Mouse (Mus musculus) v-Abl transformed pro-B cells (cell line): Measurements from ENCODE around the gene Ist1.

Experiments
- in situ Hi-C, 2 experiments: fragments of 400-800 bp; cut with MboI; formaldehyde crosslinking; loops; one replicate each; pipeline ENCODE4 v1.15.1; 2025; ENCODE audit not compliant: unreplicated experiment in 2 of 2

Ist1 gene

DNA sequence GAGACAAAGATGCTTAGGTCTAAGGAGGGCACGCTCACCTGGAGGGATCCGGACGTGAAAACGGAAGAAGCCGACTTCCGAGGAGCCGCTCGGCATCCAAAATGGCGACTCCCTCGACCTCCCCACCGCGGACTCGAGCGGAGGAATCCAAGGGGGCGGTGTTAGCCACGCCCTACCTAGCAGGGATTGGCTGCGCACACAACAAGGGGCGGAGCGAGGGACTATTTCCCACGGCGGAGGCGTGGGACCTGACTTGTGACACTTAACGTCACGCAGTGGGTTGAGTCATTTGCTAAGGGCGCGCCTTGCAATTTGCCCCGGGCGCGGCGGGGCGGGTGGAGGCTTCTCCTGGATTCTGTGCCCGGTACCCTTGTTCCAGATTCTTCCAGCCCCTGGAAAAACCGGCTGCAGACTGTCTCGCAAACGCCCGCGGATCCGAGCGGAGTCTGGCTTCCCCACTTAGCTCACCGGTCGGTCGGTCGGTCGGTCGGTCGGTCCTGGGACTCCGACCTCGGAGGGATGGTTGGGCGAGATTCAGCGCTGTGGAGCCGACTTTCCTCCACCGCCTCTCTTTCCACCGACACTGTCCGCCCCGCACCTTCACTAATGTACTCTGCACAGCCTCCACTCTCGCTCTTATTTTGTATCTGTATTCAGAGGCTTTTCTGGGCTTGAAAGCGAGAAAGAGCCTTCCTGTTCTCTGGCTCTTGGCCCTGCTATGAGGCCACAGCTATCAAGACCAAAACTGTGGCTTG, at the start of gene Ist1:
Gene Ist1, minus strand, starts transcription at position 115 of the 755 bp plus-strand sequence.
- in situ Hi-C loops = loop anchor here in 1 of 2 experiments (5.0 kb wide), 1 partner anchor 81 kb away; the partner anchor contains the start of gene Pkd1l3

DNA sequence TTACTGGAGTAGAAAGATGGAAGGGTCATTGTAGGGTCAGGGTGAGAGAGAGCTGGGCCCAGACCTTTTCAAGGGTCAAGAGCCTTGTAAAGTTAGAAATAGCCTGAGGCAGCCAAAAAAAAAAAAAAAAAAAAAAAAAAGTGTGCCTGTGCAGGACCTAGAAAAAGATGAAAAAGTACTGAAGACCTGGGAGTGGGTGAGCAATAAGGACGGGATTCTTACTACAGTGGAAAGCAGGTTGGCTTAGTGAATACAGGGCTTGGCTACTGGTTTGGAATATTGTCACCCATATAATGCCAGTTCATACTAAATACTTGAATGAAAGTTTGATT, 45.0 kb upstream of the Ist1 start:
- in situ Hi-C loops = no loop called here

DNA sequence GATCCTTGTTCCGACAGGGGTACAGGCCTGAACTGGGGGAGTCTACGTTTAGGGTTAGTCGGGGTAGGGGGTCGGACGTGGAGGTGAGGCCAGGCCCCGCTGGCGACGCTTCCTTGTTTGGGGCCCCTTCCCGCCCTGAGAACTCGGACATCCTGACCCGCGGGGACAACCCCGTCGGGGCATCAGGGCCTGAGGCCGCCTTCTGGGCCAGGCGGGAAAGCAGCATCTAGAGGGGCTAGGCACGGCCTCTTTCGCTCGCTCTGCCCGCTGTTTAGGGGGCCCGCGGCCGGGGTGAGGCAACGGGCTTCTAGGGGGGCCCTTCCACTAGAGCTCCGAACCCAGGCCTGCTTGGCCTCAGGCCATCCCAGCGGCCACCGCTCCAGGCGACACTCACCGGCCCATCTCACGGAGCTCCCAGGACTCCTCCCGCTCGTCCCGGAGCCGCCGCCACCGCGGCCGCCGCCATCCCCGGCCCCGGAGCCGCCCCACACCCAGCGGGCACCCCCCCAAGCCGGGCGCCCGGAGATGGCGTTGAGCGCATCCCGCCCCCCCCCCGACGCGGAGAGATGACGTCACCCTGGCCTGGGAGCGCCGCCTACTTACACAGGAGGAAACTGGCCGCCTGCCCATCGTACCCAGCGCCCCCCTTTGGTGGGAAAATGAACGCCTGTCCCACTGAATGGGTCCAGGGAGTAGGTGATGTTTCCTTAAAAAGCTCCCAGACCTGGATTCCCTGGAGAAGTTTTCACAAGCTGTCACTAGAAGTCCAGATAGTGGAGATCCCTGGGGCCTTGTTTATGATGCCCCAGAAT, 44.4 kb upstream of the Ist1 start, which contains the start of gene Atxn1l:
Gene Atxn1l, minus strand, starts transcription at position 503 of the 812 bp plus-strand sequence.
- in situ Hi-C loops = no loop called here

DNA sequence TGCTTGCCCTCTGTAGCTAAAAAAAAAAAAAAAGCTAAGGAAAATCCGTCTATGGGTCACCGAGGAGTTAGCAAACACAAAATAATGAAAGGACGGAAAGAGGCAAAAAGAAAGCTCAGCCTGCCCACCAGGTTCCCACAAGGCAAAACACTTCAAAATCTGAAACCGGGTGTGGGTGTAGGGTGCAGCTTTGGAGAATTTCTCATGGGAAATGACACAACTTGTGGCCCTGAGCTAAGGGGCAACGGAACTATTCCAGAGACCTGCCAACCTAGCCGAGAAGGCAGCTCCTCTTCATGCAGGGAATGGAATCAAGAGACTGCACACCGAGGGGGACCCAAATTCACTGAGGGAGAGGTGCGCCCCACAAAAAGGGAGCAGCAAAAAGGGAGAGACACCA, 43.8 kb upstream of the Ist1 start:
- in situ Hi-C loops = no loop called here

DNA sequence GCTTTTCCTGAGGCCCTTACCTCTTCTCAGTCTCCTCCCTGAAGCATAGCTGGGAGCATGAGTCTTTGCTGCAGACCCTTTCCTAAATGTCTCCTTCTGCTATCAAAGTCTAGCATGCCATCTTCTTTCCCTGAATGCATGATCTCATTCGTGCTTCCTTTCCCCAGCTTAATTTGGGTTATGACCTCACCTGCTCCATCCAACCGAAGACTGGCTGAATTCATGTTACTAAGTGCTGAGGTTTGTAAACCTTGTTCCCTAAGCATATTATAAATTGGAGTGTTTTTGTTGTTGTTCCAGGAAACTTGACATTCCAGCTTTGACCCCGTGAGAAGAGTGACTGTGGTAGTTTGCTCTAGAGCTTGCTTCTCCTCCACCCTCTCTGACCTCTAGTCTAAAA, 41.0 kb upstream of the Ist1 start:
- in situ Hi-C loops = no loop called here

DNA sequence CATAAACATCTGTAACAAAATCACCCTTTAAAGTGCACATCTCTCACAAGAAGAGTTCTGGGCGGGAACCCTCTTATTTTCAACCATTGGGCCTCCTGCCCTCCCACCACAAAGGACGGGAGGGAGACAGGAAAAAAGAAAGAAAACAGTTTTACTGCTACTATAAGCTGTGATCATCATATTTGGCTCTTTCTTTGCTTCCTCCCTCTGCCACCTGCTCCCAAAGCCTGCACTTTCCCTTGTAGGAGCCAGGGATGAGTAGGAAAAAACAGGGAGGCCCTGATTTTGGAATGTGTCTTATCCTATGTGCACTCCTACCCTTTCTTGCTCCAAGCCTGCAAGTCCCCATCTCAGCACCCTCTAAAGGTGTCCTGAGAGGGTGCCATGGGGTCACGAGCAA, 38.0 kb upstream of the Ist1 start:
- in situ Hi-C loops = no loop called here

DNA sequence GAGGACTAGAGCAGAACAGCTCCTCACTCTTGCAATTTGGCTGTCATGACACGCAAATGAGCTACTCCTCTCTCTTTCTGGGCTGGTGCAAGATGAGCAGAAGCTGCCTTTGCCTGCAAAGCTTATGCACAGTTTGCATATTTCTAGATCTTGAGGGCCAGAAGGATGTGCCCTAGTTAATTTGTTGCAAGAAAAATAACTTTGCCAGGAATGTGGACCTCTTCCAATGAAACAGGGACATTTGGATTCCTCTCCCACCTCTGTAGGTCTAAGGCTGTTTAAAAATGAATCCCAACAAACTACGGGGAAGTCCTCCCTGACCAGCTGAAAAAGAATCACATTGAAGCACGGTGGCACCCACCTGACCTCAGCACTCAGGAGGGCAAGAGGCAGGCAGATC, 32.0 kb upstream of the Ist1 start:
- in situ Hi-C loops = no loop called here

DNA sequence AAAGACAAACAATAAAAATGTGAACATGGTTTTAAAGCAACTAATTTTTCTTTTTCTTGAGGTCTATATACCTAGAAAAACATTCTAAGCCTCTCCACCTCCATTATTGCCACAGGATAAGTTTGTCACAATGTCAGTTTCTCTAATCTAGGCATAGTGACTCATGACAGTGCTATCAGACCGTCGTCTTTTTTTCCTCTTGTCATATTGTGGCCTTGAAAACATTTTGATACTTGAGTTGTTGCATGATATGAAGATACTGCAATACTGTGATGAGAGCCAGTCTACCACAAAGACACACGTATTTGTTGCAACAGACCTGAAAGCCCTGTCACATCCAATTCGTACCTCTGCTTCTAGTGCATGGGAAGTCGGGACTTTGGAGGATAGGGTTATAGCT, 21.9 kb upstream of the Ist1 start:
- in situ Hi-C loops = no loop called here

DNA sequence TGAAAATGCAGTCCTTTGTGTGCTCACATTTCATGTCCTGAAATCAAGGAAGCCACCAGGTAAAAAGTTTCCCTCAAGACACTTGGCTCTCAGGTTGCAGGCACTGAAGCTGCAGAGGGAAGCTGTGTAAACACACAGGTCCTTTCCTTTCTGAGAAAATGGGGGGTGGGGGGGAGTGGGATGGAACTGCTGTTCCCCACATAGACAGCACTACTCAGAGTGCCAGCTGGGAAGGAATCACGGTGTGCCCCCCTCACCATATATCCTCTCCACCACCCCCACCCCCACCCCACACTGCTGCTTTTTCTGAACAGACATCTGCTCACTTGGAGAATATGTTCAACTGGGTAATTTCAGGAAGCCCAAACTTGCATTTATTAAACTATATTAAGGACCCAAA, 19.5 kb upstream of the Ist1 start:
- in situ Hi-C loops = no loop called here

DNA sequence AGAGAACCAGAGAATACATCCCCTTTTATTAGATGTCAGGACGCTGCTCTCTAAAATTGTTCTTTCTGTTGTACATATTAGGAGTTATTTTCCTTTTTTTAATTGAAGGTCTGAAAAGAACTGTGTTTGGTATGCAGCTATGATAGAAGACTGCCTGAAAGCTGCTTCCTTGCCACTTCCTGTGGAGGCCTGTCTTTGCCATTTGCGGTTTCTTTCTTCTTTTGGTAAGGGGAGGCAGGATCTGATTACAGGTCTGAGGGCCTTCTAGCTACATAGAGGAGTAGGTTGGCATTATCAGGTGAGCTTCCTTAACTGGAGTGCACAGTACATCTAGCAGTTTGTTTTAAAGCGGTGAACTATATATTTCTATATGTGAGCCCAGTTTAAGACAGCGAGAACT, 14.9 kb upstream of the Ist1 start:
- in situ Hi-C loops = loop anchor here in 1 of 2 experiments (5.0 kb wide), 1 partner anchor 106 kb away; no protein-coding TSS in a partner anchor

DNA sequence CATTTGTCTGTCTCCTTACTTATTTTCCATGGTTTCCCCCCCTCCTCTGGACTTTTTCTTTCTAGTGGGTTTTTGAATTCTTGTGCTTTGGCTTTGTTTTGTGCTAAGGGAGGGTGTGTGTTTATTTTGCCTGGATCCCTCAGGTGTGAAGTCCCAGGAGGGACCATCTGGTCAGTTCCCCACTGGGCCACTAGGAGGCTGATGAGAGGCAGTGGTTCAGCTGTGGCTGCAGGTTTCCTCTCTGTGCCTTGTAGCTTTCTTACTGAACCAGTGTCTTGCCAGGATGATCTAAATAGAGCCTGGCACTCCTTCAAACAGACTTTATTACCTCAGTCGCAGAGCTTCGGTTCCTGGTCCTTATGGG, 13.8 kb upstream of the Ist1 start:
- in situ Hi-C loops = loop anchor here in 1 of 2 experiments (5.0 kb wide), 1 partner anchor 105 kb away; no protein-coding TSS in a partner anchor

DNA sequence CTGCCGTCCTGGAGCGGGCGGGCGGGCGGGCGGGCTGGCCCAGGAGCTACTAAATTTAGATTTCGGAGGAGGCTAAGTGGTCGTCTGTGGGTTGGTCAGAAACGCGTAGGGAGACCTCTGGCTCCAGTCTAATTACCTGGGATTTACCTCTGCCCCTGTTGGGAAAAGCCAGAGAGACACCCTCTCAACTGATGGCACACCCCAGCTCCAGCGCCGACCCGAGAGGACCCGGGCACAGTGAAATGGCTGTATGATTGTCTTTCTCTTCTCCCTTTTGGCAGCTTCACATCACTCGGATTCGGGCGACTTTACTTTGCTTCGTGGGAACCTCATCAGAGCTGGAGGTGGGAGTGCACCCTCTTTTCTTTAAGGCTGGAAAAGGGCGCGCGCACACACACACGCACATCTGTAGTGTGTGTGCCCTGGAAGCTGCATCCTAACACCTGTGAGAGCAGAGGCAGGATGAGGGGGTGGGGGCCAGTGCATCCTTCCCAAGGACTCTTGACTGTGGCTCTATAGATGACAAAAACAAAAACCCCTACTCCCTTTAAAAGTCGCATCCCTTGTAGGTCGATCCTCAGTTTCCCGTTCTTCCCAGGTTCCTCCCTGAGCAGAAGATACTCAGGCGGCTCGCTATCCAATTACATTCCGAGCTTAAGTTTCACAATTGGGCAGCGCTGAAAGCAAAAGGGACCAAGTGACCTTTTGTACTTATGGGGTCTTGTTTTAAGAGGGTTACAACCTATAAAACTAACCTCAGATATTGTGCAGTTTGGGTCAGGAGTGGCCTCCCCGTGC, 13.2 kb upstream of the Ist1 start:
- in situ Hi-C loops = loop anchor here in 1 of 2 experiments (5.0 kb wide), 1 partner anchor 104 kb away; no protein-coding TSS in a partner anchor

DNA sequence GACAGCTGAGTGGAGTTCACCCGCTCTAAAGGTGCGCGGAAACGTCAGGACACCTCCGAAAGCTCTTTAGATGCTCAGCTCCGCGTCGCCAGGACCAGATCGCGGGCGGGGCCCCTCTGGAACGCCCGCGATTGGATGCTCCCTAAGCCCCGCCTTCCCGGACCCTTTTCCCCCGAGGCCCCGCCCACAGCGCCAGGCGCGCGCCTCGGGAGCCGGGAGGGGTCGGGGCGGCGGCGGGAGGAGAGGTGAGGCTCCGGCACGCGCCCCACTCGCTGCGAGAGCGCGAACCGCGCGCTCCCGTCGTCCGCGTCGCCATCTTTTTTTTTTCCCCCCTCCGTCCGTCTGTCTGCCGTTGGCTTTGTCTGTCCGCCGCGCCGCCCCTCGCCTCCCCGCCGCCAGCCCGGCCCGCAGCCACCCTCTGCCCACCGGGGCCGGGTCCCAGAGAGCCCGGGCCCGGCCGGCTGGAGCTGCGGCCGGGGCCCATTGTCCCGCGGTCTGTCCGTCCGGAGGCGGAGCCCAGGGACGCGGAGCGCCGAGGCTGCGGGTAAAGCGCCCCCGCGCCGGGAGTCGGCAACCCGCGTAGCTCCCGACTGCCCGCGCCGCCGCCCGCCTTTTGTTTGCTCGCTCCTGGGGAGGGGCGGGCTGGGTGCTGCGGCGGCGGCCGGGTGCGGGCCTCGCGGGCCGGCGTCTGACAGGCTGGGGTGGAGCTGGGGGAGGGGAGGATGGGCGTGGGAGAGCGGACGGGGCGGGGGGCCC, 12.4 kb upstream of the Ist1 start, which contains the start of gene Zfp821:
Gene Zfp821, plus strand, starts transcription at position 227 of the 756 bp plus-strand sequence.
- in situ Hi-C loops = loop anchor here in 1 of 2 experiments (5.0 kb wide), 1 partner anchor 103 kb away; no protein-coding TSS in a partner anchor

DNA sequence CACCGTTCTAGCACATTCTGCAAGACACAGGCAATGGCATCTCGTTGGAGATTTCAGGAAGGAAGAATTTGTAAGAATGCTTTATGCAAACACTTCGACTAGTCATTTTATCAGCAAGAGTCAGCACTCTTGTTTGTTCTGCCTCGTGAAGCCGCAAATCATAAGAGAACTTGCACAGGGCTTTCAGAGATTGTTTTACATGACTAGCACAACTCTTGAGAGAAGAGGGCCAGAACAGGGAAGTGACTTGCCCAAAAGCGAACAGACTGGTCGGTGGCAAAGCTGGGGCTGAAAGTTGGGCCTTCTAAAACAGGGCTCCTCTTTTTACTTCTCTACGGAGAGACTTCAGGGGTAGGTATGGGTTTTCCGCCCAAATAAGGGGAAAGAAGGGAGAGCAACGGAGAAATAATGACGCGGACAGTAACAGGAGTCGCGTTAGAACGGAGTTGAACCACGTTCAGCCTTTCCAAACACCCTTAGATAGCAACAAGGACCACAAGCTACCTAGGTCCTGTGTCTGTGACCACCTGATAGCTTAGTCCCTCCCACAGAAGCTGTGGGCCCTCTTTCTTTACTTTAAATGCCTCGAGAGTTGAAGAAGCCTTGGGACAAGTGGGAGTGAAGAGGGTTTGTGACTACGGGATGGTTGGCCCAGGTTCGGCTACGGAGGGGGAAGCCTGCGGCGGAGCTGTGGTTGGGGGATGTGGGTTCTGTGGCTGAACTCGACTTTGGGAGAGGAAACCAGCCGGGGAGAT, 11.7 kb upstream of the Ist1 start:
- in situ Hi-C loops = loop anchor here in 1 of 2 experiments (5.0 kb wide), 1 partner anchor 102 kb away; no protein-coding TSS in a partner anchor

DNA sequence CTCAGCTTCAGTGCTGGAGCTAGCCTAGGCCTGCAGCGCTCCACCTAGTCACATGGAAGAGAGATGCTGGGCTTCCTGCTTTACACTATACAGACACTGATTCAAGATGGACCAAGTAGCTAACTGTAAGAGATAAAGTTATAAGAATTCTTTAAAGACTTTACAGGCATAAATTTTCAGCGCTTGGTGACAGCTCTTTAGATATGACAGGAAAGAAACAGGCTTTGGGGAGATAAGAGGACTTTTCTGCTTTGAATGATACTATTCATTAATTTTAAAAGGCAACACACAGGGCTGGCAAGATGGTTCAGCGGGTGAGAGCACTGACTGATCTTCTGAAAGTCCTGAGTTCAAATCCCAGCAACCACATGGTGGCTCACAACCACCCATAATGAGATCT, 5.4 kb upstream of the Ist1 start:
- in situ Hi-C loops = no loop called here

DNA sequence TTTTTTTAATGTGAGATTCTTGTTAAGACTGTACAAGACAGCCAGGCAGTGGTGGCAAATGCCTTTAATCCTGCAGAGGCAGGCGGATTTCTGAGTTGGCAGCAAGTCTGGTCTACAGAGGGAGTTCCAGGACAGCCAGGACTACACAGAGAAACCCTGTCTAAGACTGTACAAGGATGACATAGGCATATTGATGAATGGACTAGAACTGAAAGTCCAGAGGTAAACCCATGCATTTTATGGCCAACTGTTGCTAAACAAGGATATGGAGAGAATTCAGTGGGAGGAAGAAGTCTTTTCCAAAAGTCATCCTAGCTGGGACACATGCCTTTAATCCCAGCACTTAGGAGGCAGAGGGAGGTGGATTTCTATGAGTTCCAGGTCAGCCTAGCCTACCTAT, 4.7 kb upstream of the Ist1 start:
- in situ Hi-C loops = no loop called here

DNA sequence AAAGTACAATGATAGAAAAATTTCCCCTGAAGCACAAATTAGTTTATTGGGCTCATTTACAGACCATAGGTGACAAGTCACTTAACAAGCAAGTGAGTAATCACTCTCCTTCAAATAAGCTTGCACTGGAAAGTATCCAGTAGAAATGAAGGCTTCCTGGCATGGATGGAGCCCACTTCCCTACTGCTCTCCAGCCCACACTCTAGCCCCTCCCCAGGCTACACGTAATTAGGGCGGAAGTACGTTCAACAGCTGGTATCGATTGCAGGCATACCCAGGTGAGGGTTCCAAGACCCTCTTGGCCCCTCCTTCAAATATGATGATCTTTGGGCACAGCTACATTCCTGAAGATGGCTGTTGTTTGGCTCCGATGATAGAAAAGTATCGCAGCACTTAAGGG, 1.1 kb upstream of the Ist1 start:
- in situ Hi-C loops = loop anchor here in 1 of 2 experiments (5.0 kb wide), 1 partner anchor 82 kb away; the partner anchor contains the start of gene Pkd1l3

DNA sequence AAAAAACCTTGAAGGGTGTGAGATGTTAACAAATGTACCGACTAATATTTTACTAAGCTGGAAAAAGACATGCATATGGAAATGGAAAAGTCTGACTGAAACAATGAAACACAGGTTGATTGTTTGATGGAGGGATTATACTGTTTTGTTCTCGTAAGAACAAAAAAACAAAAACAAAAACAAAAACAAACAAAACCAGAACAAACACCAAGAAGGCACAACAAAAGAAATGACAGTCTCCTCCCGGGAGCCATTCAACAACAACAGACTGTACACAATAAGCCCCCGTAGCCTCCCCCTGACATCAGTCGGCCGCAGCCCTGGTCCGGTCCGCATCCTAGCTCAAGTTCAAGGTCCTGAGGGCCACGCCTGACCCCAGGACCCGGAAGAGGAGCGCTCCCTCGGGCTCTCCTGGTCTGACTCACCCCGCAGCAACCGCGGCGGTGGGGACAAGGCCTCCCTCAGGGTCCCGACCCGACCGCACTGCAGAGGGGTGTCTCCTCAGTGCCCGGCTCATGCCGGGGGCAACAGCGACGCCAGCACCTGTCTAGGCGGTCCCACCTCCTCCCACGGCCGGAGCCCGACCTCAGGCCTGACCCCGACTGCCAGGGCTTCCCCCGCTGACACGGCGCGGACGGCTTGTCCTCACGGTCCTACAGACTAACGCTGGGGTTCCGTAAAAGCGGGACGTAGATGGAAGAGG, 466 bp downstream of the Ist1 start:
- in situ Hi-C loops = loop anchor here in 1 of 2 experiments (5.0 kb wide), 1 partner anchor 80 kb away; the partner anchor contains the start of gene Pkd1l3
